ENCODE assay signal across 18 mouse cellular contexts in genomic region chr11:95622426-95622825, GRCm38 (mm10). TPM values are rescaled to one million over a fixed set of nuclear protein-coding genes. Genes with fewer than 3 reads are reported as not detected.
DNase-seq lines count a peak whose midpoint lies in the region; ATAC-seq and TF ChIP-seq lines count a peak whose summit lies in the region.
"Had no signal": no experiment of that assay in that cellular context is flagged by ENCODE, and none has a peak within 500 bp of the region (broad histone marks: within the 10 kb centered on the region; RNA-seq: fewer than 3 reads in every experiment).

No protein-coding gene starts in this region.

- no peaks in the 10 kb centered on the region for H3K9me3 ChIP-seq in intestine, embryonic 15.5 days
- no peaks in the 10 kb centered on the region for H3K9me3 ChIP-seq in intestine, embryonic 16.5 days (ENCODE audit: control insufficient read depth, low read length)
- H3K9me3 ChIP-seq in ES-Bruce4 (replicated peaks; ENCODE audit: control insufficient read depth, insufficient read depth, low read length, poor library complexity, severe bottlenecking) (no peaks in the 10 kb centered on the region), ES-E14 (ENCODE audit: control insufficient read depth, insufficient read depth, low read depth, low read length) (no peaks in the 10 kb centered on the region)
- no peaks in the 10 kb centered on the region for H3K9me3 ChIP-seq in embryonic facial prominence, embryonic 14.5 days (ENCODE audit: control insufficient read depth, low read length)
- H3K9me3 ChIP-seq: hindbrain, embryonic 12.5 days; midbrain, embryonic 13.5 days had no signal

- no peak overlapping the region; the same call in 1 of the 2 replicates for H3K4me2 ChIP-seq in intestine, embryonic 15.5 days (replicated peaks)
- H3K4me2 ChIP-seq in intestine, embryonic 16.5 days (ENCODE audit: low read depth, low read length) = no peak overlapping the region
- no peak overlapping the region for H3K4me2 ChIP-seq in embryonic facial prominence, embryonic 14.5 days (ENCODE audit: low read depth, low read length)
- H3K4me2 ChIP-seq: hindbrain, embryonic 12.5 days; midbrain, embryonic 13.5 days had no signal

- H3K27me3 ChIP-seq in intestine, embryonic 15.5 days (replicated peaks) = peaks cover 3% of the 10 kb centered on the region; the same call in 1 of the 2 replicates
- no peaks in the 10 kb centered on the region for H3K27me3 ChIP-seq in intestine, embryonic 16.5 days (replicated peaks; ENCODE audit: control insufficient read depth, insufficient read depth, low read length)
- no peaks in the 10 kb centered on the region for H3K27me3 ChIP-seq in ES-Bruce4 (ENCODE audit: control insufficient read depth, insufficient read depth, low read length, poor library complexity, severe bottlenecking)
- H3K27me3 ChIP-seq in embryonic facial prominence, embryonic 14.5 days (replicated peaks; ENCODE audit: control insufficient read depth, insufficient read depth, low read length) = no peaks in the 10 kb centered on the region

- DNase-seq in ES-E14 (ENCODE audit: low read depth, low spot score) (peak; percentile 51), adipocyte (ENCODE audit: low spot score) (no peak)
- no peak for DNase-seq in embryonic facial prominence, embryonic 14.5 days (ENCODE audit: low spot score)
- DNase-seq in spleen, adult 12 weeks (ENCODE audit: low spot score) = no peak
- no peak for DNase-seq in layer of hippocampus, adult 18-20 months (ENCODE audit: low spot score in 2 of 2)
- DNase-seq: adrenal gland, adult 2 months; cerebellum, adult 2 months; heart, adult 18-20 months had no signal

- H3K9ac ChIP-seq in intestine, embryonic 15.5 days = no peak overlapping the region
- H3K9ac ChIP-seq in intestine, embryonic 16.5 days (ENCODE audit: low read depth, low read length) = no peak overlapping the region
- peak overlapping the region; percentile 66 for H3K9ac ChIP-seq in ES-Bruce4 (ENCODE audit: low read depth, poor library complexity, severe bottlenecking)
- H3K9ac ChIP-seq in ES-E14 (ENCODE audit: insufficient read depth, low read depth, low read length, poor library complexity, severe bottlenecking) = peak overlapping the region; percentile 39; the same call in 1 of the 2 replicates
- peak overlapping the region; percentile 5; the same call in 1 of the 2 replicates for H3K9ac ChIP-seq in embryonic facial prominence, embryonic 14.5 days (ENCODE audit: low read depth, low read length)
- H3K9ac ChIP-seq: hindbrain, embryonic 12.5 days; liver, embryonic 14.5 days; midbrain, embryonic 13.5 days had no signal

- TF ChIP-seq POLR2A in ES-Bruce4 (IDR thresholded peaks at IDR 0.05; ENCODE audit: insufficient read depth, low read length) = no peak

- WGBS in intestine, embryonic 15.5 days = 47% methylated on average over 8 of the region's 8 CpGs
- 52% methylated on average over 8 of the region's 8 CpGs for WGBS in intestine, embryonic 16.5 days
- 56% methylated on average over 8 of the region's 8 CpGs for WGBS in embryonic facial prominence, embryonic 14.5 days

- peaks cover 22% of the 10 kb centered on the region for H3K4me1 ChIP-seq in intestine, embryonic 15.5 days (replicated peaks)
- H3K4me1 ChIP-seq in intestine, embryonic 16.5 days (ENCODE audit: control insufficient read depth, insufficient read depth, low read length) = peaks cover 10% of the 10 kb centered on the region
- H3K4me1 ChIP-seq in ES-Bruce4 (ENCODE audit: control insufficient read depth, insufficient read depth, low read length) = peaks cover 23% of the 10 kb centered on the region
- peaks cover 15 to 38% of the 10 kb centered on the region in 2 experiments for H3K4me1 ChIP-seq in ES-E14 (ENCODE audit: control insufficient read depth in 2 of 2, insufficient read depth in 2 of 2, low read length in 2 of 2, poor library complexity in 1 of 2)
- H3K4me1 ChIP-seq in embryonic facial prominence, embryonic 14.5 days (ENCODE audit: control insufficient read depth, insufficient read depth, low read length) = peaks cover 20% of the 10 kb centered on the region; the same call in 1 of the 2 replicates

- no peak overlapping the region for H3K4me3 ChIP-seq in intestine, embryonic 15.5 days (replicated peaks)
- no peak overlapping the region for H3K4me3 ChIP-seq in intestine, embryonic 16.5 days (ENCODE audit: low read length)
- H3K4me3 ChIP-seq in ES-Bruce4 (ENCODE audit: low read depth, low read length) (peak overlapping the region; percentile 50), ES-E14 (ENCODE audit: insufficient read depth in 1 of 2, low read depth in 1 of 2, low read length in 2 of 2, poor library complexity in 1 of 2, severe bottlenecking in 1 of 2) (peak overlapping the region; percentile 15 to 31)
- H3K4me3 ChIP-seq in embryonic facial prominence, embryonic 14.5 days (ENCODE audit: low read depth, low read length) = no peak overlapping the region
- H3K4me3 ChIP-seq: hindbrain, embryonic 12.5 days; midbrain, embryonic 13.5 days; myocyte had no signal

- no peak for ATAC-seq in intestine, embryonic 15.5 days
- ATAC-seq in intestine, embryonic 16.5 days = no peak
- ATAC-seq in embryonic facial prominence, embryonic 14.5 days (ENCODE audit: low read depth) = 0 out of 2 replicates have a peak, but pooled peaks have one; percentile 12
- ATAC-seq: inflammation-experienced regulatory T-cells, adult 6 months; midbrain, embryonic 13.5 days had no signal

- in situ Hi-C loops in ES-E14 (cut with MboI; ENCODE audit: low sequenced_read_pairs in 2 of 2, unreplicated experiment in 2 of 2) = no loop called here

- peak overlapping the region; percentile 9; the same call in 1 of the 2 replicates for H3K27ac ChIP-seq in intestine, embryonic 15.5 days
- no peak overlapping the region for H3K27ac ChIP-seq in intestine, embryonic 16.5 days (ENCODE audit: low read length)
- H3K27ac ChIP-seq in ES-Bruce4 (ENCODE audit: insufficient read depth, low read length) (peak overlapping the region; percentile 93), ES-E14 (ENCODE audit: insufficient read depth, low read depth, low read length, poor library complexity, severe bottlenecking) (peak overlapping the region; percentile 53)
- H3K27ac ChIP-seq in embryonic facial prominence, embryonic 14.5 days (replicated peaks; ENCODE audit: low read depth, low read length) = no peak overlapping the region
- H3K27ac ChIP-seq: hindbrain, embryonic 12.5 days; liver, embryonic 14.5 days; midbrain, embryonic 13.5 days; stomach, postnatal 0 days had no signal

- 0 out of 2 replicates have a peak, but pooled peaks have one; percentile 24 for TF ChIP-seq EP300 in ES-Bruce4 (IDR thresholded peaks at IDR 0.05; ENCODE audit: insufficient read depth, low read depth, low read length)

- no peak for TF ChIP-seq CTCF in ES-Bruce4 (IDR thresholded peaks at IDR 0.05; ENCODE audit: low read depth, low read length)

- H3K36me3 ChIP-seq in intestine, embryonic 15.5 days = no peaks in the 10 kb centered on the region
- H3K36me3 ChIP-seq in intestine, embryonic 16.5 days (ENCODE audit: control insufficient read depth, insufficient read depth, low read length) = no peaks in the 10 kb centered on the region
- no peaks in the 10 kb centered on the region for H3K36me3 ChIP-seq in ES-Bruce4 (ENCODE audit: control insufficient read depth, insufficient read depth, low read length, poor library complexity, severe bottlenecking)
- 0 out of 2 replicates have a peak, but pooled peaks cover 3% of the 10 kb centered on the region for H3K36me3 ChIP-seq in ES-E14 (ENCODE audit: control insufficient read depth, insufficient read depth, low read length, poor library complexity, severe bottlenecking)
- H3K36me3 ChIP-seq in embryonic facial prominence, embryonic 14.5 days (ENCODE audit: control insufficient read depth, insufficient read depth, low read length) = no peaks in the 10 kb centered on the region
- H3K36me3 ChIP-seq: hindbrain, embryonic 12.5 days; midbrain, embryonic 13.5 days had no signal

TF ChIP-seq in ES-E14, 5 proteins besides CTCF, POLR2A, EP300 and RAD21:
- TF ChIP-seq HCFC1 (IDR thresholded peaks at IDR 0.05; ENCODE audit: borderline replicate concordance, insufficient read depth, low read length) = no peak
- TF ChIP-seq MAFK (IDR thresholded peaks at IDR 0.05; ENCODE audit: insufficient read depth, low read depth, low read length) = no peak
- TF ChIP-seq ZC3H11A (IDR thresholded peaks at IDR 0.05; ENCODE audit: borderline replicate concordance, low read depth, low read length) = no peak
- TF ChIP-seq ZNF384 (IDR thresholded peaks at IDR 0.05; ENCODE audit: low read depth, low read length) = no peak
- TF ChIP-seq CHD2 (IDR thresholded peaks at IDR 0.05; ENCODE audit: low read depth, low read length) = no peak

RNA-seq across cellular contexts. Expression of gene Ngfr, which starts 34.9 kb away (rescaled TPM):
- polyA plus RNA-seq in intestine, embryonic 15.5 days (2015; fragmentation: Nextera tagmentation; extraction: Ambion mirVana) = 14.5 and 15.8 TPM in 2 replicates
- polyA plus RNA-seq in intestine, embryonic 16.5 days (2015; fragmentation: Nextera tagmentation; extraction: Ambion mirVana) = 15.5 and 15.8 TPM in 2 replicates
- polyA plus RNA-seq in ES-Bruce4 (2011; ENCODE audit: insufficient read depth, insufficient read length, low read depth, missing spikeins) = 2.0 and 2.2 TPM in 2 replicates
- total RNA-seq in ES-E14 (2012; rRNA removed) = 19.9 and 26.1 TPM in 2 replicates
- polyA plus RNA-seq in embryonic facial prominence, embryonic 14.5 days (2014; fragmentation: Nextera tagmentation; extraction: Ambion mirVana) = 47.5 and 58.7 TPM in 2 replicates
- 1 to 10 TPM; 1.8 to 1.9 TPM for total RNA-seq in layer of hippocampus, adult 18-20 months (2021)
- total RNA-seq: MEL had no signal
- polyA plus RNA-seq: inflammation-experienced regulatory T-cells, adult 6 months had no signal

RNA-seq across cellular contexts. Expression of gene Phb, which starts 44.3 kb away (rescaled TPM):
- polyA plus RNA-seq in intestine, embryonic 15.5 days (2015; fragmentation: Nextera tagmentation; extraction: Ambion mirVana) = 305 and 328 TPM in 2 replicates
- 309 and 324 TPM in 2 replicates for polyA plus RNA-seq in intestine, embryonic 16.5 days (2015; fragmentation: Nextera tagmentation; extraction: Ambion mirVana)
- polyA plus RNA-seq in ES-Bruce4 (2011; ENCODE audit: insufficient read depth, insufficient read length, low read depth, missing spikeins) = 255 and 274 TPM in 2 replicates
- total RNA-seq in ES-E14 (2012; rRNA removed) = 693 and 831 TPM in 2 replicates
- 238 and 240 TPM in 2 replicates for polyA plus RNA-seq in embryonic facial prominence, embryonic 14.5 days (2014; fragmentation: Nextera tagmentation; extraction: Ambion mirVana)
- total RNA-seq in layer of hippocampus, adult 18-20 months (2021) = 100 to 1,000 TPM in 1 of 2 experiments, 10 to 100 TPM in 1; 99.0 to 102 TPM

Comparison
In these comparisons a context has a peak if more than half of its experiments do, and no peak if none do; other contexts are left out.
1. H3K27ac ChIP-seq: peak in intestine, embryonic 15.5 days (single experiment), ES-Bruce4 (single experiment) and ES-E14 (single experiment); none in intestine, embryonic 16.5 days (single experiment) and embryonic facial prominence, embryonic 14.5 days (single experiment).
2. H3K4me3 ChIP-seq: peak in ES-Bruce4 (single experiment) and ES-E14 (2 of 2); none in intestine, embryonic 15.5 days (single experiment), intestine, embryonic 16.5 days (single experiment) and embryonic facial prominence, embryonic 14.5 days (single experiment).
3. H3K9ac ChIP-seq: peak in ES-Bruce4 (single experiment), ES-E14 (single experiment) and embryonic facial prominence, embryonic 14.5 days (single experiment); none in intestine, embryonic 15.5 days (single experiment) and intestine, embryonic 16.5 days (single experiment).